Mouse (Mus musculus): ENCODE measurements around the gene P4htm. TPM values are rescaled to one million over a fixed set of nuclear protein-coding genes. Genes with fewer than 3 reads are reported as not detected.
"Not testable (repeated sequence)": the region's sequence is repeated elsewhere in the genome, so short reads cannot be mapped to it uniquely, and the experiment has no call there.

P4htm gene
- total RNA-seq (2017) = 0.58 and 0.61 TPM in 2 replicates

DNA sequence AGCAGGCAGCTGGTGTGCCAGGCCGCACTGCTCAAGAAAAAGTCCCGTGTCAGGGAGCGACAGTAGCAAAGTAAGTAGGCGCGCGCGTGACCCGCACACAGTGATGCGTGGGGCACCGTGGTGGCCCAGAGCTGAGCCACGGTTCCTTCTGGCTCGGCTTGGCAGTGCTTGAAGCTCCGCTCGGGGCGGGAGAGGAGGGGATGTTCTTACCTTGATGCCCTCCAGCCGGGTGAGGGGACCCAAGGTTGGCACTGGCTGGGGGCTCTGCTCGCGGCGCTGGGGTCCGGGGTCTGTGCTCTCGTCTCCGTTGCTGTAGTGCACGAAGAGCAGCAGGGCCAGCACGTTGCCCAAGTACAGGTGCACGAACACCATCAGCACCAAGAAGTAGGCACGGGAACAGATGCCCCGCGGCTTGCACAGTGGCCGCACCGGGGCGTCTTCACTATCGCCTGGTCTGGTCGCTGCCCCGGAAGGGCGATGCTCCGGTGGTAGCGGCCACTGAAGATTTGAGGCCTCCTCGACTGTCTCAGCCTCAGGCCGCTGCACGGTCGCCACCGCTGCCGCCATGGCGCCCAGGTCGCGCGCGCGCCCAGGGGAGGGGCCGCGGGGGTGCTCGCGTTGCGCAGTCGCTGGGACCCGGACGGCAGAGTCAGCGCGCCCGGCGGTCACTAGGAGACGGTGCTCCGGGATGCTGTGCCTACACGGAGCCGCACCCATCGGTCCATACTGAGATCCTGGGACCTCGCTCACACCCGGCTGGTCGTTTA lies at the start of gene P4htm:
Gene P4htm, minus strand, starts transcription at position 670 of the 767 bp plus-strand sequence.
- peak; percentile 23; the same call in 1 of the 2 replicates for ATAC-seq (ENCODE audit: extremely low read depth, insufficient number of reproducible peaks, low FRiP score, poor library complexity, severe bottlenecking)

DNA sequence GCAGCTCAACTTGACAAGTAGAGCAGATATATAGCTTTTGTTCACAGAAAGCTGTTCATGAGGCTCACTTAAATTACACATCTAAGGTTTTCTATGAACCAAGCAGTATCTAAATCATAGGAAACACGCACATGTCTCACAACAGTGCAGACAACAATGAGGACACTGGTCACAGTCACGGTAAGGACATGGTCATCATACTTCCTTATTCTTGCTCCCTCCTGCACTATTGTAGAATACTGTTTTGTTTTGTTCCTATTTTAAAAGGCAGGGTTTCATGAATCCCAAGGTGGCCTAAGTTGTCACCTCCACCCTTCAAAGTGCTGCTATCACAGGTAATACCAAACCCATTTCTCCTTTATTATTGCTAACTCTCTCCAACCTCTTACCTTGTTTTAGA lies 42.4 kb upstream of the P4htm start:
- 0 out of 2 replicates have a peak, but pooled peaks have one; percentile 30 for ATAC-seq (ENCODE audit: extremely low read depth, insufficient number of reproducible peaks, low FRiP score, poor library complexity, severe bottlenecking)

GRCm38 (mm10) chr9:108635415-108635814 lies 37.9 kb upstream of the P4htm start:
- ATAC-seq (ENCODE audit: extremely low read depth, insufficient number of reproducible peaks, low FRiP score, poor library complexity, severe bottlenecking) = no peak

GRCm38 (mm10) chr9:108633846-108634245 lies 36.4 kb upstream of the P4htm start:
- no peak for ATAC-seq (ENCODE audit: extremely low read depth, insufficient number of reproducible peaks, low FRiP score, poor library complexity, severe bottlenecking)

GRCm38 (mm10) chr9:108632375-108632774 lies 34.9 kb upstream of the P4htm start:
- ATAC-seq (ENCODE audit: extremely low read depth, insufficient number of reproducible peaks, low FRiP score, poor library complexity, severe bottlenecking) = no peak

DNA sequence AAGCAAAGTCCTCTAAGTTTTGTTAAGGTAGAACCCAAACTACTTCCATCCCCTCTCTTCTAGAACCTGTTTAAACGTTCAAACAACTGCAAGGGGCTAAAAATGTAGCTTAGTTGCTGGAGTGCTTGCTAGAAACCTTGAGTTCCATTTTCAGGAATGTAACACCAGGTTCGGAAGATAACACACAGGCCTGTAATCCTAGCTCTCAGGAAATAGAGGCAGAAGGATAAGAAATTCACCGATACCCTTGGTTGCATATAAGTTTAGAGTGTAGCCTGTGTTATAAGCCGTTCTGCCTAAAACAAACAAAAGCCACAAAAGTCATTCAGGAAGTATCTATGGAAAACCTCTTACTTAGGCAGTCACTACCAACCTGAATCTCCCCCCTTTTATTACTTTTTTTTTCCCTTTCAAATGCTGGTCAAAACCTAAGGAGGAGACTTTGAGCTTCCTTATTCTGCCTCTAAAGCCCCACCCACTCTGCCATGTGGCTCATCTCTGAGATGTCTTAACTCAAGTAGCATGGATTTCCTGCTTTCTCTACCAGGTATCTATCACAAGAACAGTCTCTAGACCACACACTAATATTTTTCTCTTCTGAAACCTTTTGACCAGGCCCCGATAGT lies 34.3 kb upstream of the P4htm start:
- ATAC-seq (ENCODE audit: extremely low read depth, insufficient number of reproducible peaks, low FRiP score, poor library complexity, severe bottlenecking) = no peak

DNA sequence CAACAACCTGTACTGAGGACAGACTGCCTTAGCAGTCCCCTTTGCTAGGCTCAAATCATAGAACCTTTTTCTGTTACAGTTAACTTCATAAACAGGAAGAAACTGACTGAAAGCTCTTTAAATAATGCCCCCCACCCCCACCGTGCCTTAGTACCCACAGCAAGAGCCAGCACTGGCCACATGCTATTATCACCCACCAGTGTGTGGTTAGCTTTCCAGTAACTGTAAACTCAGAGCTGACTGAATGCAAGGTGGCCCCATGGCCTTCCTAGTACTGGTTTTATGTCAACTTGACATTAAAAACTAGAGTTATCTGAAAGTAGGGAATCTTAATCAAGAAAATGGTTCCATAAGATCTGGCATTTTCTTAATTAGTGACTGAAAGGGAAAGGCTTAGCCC lies 33.2 kb upstream of the P4htm start:
- no peak for ATAC-seq (ENCODE audit: extremely low read depth, insufficient number of reproducible peaks, low FRiP score, poor library complexity, severe bottlenecking)

GRCm38 (mm10) chr9:108628141-108628540 lies 30.7 kb upstream of the P4htm start:
- no peak for ATAC-seq (ENCODE audit: extremely low read depth, insufficient number of reproducible peaks, low FRiP score, poor library complexity, severe bottlenecking)

- no peak for ATAC-seq (ENCODE audit: extremely low read depth, insufficient number of reproducible peaks, low FRiP score, poor library complexity, severe bottlenecking)
Observed at GRCm38 (mm10) chr9:108626498-108626897, 29.0 kb upstream of the P4htm start.

- ATAC-seq (ENCODE audit: extremely low read depth, insufficient number of reproducible peaks, low FRiP score, poor library complexity, severe bottlenecking) = no peak
Observed at GRCm38 (mm10) chr9:108617301-108617700, 19.8 kb upstream of the P4htm start.

DNA sequence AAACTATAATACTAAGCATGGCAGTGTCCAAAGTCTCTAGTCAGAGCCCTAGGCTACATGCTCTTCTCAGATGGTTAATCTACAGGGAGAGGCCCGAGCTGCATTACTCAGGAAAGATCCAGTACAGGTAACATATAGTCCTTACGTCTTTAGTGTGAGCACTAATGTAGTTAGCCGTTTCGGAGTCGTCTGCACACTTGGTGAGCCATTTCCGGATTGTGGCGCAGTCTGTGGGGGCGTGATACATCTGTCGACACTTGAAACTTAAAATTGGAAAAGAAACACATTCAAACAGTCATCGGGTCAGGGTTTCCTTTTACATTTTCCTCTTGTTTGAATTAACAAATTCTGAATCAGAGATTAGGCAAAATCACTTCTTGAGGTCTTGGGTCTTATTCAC lies 14.0 kb upstream of the P4htm start:
- ATAC-seq (ENCODE audit: extremely low read depth, insufficient number of reproducible peaks, low FRiP score, poor library complexity, severe bottlenecking) = no peak

- no peak for ATAC-seq (ENCODE audit: extremely low read depth, insufficient number of reproducible peaks, low FRiP score, poor library complexity, severe bottlenecking)
Observed at GRCm38 (mm10) chr9:108608889-108609288, 11.4 kb upstream of the P4htm start.

DNA sequence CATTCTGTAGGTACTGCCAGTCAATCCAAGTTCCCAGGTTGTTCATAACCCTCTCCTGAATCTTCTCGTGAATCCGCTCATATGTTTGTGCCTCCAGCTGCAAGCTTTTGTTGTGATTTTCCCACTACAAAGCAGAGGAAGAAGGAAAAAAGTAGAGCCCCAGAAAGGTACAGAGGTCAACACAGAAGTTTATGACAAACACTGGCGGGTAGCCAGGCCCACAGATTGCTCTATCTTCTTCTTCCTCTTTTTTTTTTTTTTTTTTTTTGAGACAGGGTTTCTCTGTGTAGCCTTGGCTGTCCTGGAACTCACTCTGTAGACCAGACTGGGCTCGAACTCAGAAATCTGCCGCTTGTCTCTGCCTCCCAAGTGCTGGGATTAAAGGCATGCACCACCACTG lies 10.5 kb upstream of the P4htm start:
- not testable (repeated sequence) for ATAC-seq (ENCODE audit: extremely low read depth, insufficient number of reproducible peaks, low FRiP score, poor library complexity, severe bottlenecking)

DNA sequence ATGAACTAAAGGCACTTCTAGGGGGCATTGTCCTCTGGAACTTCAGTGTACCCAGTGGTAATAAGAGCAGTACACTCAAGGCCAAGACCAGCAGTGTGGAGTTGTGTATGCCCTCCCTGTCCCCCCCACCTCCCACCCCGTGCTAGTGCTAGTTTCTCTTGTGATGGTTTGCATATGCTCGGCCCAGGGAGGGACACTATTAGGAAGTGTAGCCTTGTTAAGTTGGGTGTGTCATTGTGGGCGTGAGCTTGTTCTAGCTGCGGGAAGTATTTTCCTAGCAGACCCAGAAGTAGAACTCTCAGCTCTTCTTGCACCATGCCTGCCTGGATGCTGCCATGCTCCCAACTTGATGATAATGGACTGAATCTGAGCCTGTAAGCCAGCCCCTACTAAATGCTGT lies 4.5 kb upstream of the P4htm start:
- ATAC-seq (ENCODE audit: extremely low read depth, insufficient number of reproducible peaks, low FRiP score, poor library complexity, severe bottlenecking) = no peak

GRCm38 (mm10) chr9:108600011-108600410 lies 2.5 kb upstream of the P4htm start:
- no peak for ATAC-seq (ENCODE audit: extremely low read depth, insufficient number of reproducible peaks, low FRiP score, poor library complexity, severe bottlenecking)

DNA sequence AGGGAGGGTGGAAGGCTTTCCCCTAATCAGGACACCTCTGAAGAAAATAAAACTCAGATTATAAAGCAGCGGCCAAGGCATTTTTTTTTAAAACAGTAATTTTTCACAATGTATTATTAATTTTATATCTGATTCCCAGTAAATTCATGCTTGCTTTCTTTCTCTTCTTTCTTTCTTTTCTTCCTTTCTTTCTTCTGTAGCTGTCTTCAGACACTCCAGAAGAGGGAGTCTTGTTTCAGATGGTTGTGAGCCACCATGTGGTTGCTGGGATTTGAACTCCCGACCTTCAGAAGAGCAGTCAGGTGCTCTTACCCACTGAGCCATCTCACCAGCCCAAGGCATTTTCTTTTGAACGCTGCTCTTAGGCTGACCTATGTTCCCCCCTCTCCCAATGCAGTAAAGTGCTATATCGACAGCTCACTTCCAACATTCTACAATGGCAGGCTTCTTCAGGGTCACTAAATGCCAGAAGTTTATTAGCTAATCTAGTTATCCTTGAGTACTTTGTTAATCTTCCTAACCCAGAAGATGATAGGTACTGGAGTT lies 1.6 kb upstream of the P4htm start:
- no peak for ATAC-seq (ENCODE audit: extremely low read depth, insufficient number of reproducible peaks, low FRiP score, poor library complexity, severe bottlenecking)

- ATAC-seq (ENCODE audit: extremely low read depth, insufficient number of reproducible peaks, low FRiP score, poor library complexity, severe bottlenecking) = no peak
Observed at GRCm38 (mm10) chr9:108594354-108594753, 3.1 kb downstream of the P4htm start.

- no peak for ATAC-seq (ENCODE audit: extremely low read depth, insufficient number of reproducible peaks, low FRiP score, poor library complexity, severe bottlenecking)
Observed at GRCm38 (mm10) chr9:108591462-108591861, 6.0 kb downstream of the P4htm start.

GRCm38 (mm10) chr9:108589229-108589628 lies 8.2 kb downstream of the P4htm start:
- ATAC-seq (ENCODE audit: extremely low read depth, insufficient number of reproducible peaks, low FRiP score, poor library complexity, severe bottlenecking) = no peak

DNA sequence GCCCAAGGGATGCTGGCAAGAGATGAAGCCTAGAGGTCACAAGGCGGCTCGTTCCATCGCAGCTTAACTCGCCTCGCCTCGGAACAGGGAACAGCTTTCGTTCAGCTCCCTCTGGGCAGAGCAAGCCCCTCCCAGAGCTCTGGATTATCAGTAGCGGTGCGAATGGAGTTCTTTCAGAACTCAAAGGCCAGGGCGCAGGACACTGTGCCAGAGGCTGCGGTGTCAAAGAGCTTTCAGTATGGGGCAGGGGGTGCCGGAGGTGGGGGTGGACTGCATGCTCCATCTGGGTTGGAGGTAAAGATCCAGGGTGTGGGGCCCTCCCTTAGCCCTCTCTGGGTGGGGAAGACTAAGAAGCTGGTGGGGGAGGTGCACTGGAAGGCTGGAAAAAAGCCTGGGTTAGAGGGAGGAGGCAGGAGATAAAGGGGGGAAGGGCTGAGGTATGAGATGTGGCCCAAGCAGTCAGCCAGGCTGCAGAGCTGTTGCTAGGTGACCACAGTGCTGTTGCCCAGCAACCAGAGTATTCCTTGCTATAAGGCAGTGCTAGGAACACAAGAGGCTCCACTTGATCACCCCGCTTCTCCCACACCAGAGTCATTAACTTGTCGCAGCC lies 9.8 kb downstream of the P4htm start:
- no peak for ATAC-seq (ENCODE audit: extremely low read depth, insufficient number of reproducible peaks, low FRiP score, poor library complexity, severe bottlenecking)
